Mouse (Mus musculus): ENCODE results near the gene Wwox. TPM values are rescaled to one million over a fixed set of nuclear protein-coding genes. Genes with fewer than 3 reads are reported as not detected.
A peak's percentile ranks its signal among the peaks of the same experiment; 100 is the strongest.

Gene Wwox
- total RNA-seq, 2 experiments from 2014 or later: 4.9 to 5.4 TPM

GRCm38 (mm10) chr8:114463305-114463704 lies 23.9 kb downstream of the Wwox start:
- ATAC-seq (ENCODE audit: poor library complexity, severe bottlenecking): no peak

GRCm38 (mm10) chr8:114468526-114469207 lies 29.2 kb downstream of the Wwox start:
- ATAC-seq (ENCODE audit: poor library complexity, severe bottlenecking): no peak

GRCm38 (mm10) chr8:114469208-114469590 lies 29.7 kb downstream of the Wwox start:
- ATAC-seq (ENCODE audit: poor library complexity, severe bottlenecking): no peak

- ATAC-seq (ENCODE audit: poor library complexity, severe bottlenecking): no peak
Observed at GRCm38 (mm10) chr8:114473546-114473945, 34.1 kb downstream of the Wwox start.

GRCm38 (mm10) chr8:114476919-114477318 lies 37.5 kb downstream of the Wwox start:
- ATAC-seq (ENCODE audit: poor library complexity, severe bottlenecking): no peak

- no peak for ATAC-seq (ENCODE audit: poor library complexity, severe bottlenecking)
Observed at GRCm38 (mm10) chr8:114477790-114478189, 38.3 kb downstream of the Wwox start.

GRCm38 (mm10) chr8:114479749-114480148 lies 40.3 kb downstream of the Wwox start:
- ATAC-seq (ENCODE audit: poor library complexity, severe bottlenecking): no peak

GRCm38 (mm10) chr8:114491662-114492160 lies 52.3 kb downstream of the Wwox start:
- ATAC-seq (ENCODE audit: poor library complexity, severe bottlenecking): no peak

GRCm38 (mm10) chr8:114499448-114500144 lies 60.1 kb downstream of the Wwox start:
- no peak for ATAC-seq (ENCODE audit: poor library complexity, severe bottlenecking)

- no peak for ATAC-seq (ENCODE audit: poor library complexity, severe bottlenecking)
Observed at GRCm38 (mm10) chr8:114501906-114502305, 62.5 kb downstream of the Wwox start.

- no peak for ATAC-seq (ENCODE audit: poor library complexity, severe bottlenecking)
Observed at GRCm38 (mm10) chr8:114503196-114503595, 63.7 kb downstream of the Wwox start.

GRCm38 (mm10) chr8:114504889-114505288 lies 65.4 kb downstream of the Wwox start:
- no peak for ATAC-seq (ENCODE audit: poor library complexity, severe bottlenecking)

- no peak for ATAC-seq (ENCODE audit: poor library complexity, severe bottlenecking)
Observed at GRCm38 (mm10) chr8:114505351-114506347, 66.2 kb downstream of the Wwox start.

GRCm38 (mm10) chr8:114507404-114507803 lies 67.9 kb downstream of the Wwox start:
- no peak for ATAC-seq (ENCODE audit: poor library complexity, severe bottlenecking)

GRCm38 (mm10) chr8:114510226-114510625 lies 70.8 kb downstream of the Wwox start:
- no peak for ATAC-seq (ENCODE audit: poor library complexity, severe bottlenecking)

- no peak for ATAC-seq (ENCODE audit: poor library complexity, severe bottlenecking)
Observed at GRCm38 (mm10) chr8:114512075-114512935, 72.8 kb downstream of the Wwox start.

- ATAC-seq (ENCODE audit: poor library complexity, severe bottlenecking): no peak
Observed at GRCm38 (mm10) chr8:114514692-114515091, 75.2 kb downstream of the Wwox start.

GRCm38 (mm10) chr8:114523061-114523460 lies 83.6 kb downstream of the Wwox start:
- ATAC-seq (ENCODE audit: poor library complexity, severe bottlenecking): no peak

GRCm38 (mm10) chr8:114526626-114527267 lies 87.3 kb downstream of the Wwox start:
- ATAC-seq (ENCODE audit: poor library complexity, severe bottlenecking): peak; percentile 89
